Mouse (Mus musculus): Measurements from ENCODE around the gene Arhgdia.
A peak's percentile ranks its signal among the peaks of the same experiment; 100 is the strongest.

Gene Arhgdia

DNA sequence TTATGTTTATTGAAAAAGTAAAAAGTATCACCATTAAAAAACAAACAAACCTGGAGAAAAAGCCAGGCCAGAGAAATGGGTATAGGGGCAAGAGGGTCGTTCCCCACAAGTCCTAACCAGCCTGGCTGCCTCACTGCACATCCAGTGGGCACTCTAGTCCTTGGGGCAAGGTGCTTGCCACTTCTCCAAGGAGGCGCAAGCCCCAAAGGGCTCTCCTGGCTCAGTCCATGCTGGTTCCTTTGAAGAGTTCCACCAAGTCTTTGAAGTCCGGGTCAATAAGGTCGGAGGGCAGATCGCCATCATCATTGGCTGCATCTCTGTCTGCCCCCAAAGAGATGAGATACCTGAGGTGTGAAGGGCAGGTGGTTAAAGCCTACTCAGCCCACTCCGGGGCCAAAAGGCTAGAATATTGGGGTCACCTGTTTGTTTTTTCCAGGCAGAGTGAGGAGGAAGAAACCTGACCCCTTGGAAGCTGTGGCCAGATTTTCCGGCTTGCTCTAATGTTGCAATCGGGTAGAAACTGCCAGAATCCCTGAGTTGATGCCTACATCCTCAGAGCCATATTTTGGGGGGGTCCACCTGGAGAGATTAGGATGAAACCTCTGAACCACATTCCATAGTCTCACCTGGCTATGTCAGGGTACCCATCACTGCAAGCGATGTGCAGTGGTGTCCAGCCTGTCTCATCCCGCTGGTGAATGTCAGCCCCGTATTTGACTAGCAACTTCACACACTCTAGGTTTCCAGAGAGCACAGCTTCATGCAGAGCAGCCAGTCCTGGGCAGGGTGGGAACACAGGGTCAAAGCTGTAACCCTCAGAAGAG is 31.2 kb downstream of the Arhgdia start:
- DNase-seq = no peak

GRCm38 (mm10) chr11:120549168-120549945 is 32.1 kb downstream of the Arhgdia start, which contains the start of gene Mcrip1:
Gene Mcrip1, minus strand, starts transcription at chr11:120549727.
- DNase-seq = peak; percentile 95

GRCm38 (mm10) chr11:120548786-120549167 is 32.6 kb downstream of the Arhgdia start:
- no peak for DNase-seq

DNA sequence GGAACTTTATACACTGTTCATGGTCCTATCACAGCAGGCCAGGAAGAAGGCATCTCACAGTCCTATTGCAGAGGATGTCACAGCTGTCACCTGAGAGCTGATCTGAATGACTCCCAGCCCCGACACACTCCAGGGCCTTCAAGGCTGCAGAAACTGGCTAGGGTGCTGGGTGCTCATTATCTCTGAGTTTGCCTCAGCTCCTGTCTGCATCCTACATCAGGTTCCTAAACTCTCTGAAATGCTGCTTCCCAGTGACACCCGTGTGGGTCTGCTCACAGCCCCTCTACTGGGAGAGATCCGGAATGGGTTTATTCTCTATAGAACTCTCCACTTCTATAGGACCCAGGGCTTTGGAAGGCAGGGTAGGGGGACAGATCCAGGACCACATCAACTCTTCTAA is 33.2 kb downstream of the Arhgdia start:
- no peak for DNase-seq

DNA sequence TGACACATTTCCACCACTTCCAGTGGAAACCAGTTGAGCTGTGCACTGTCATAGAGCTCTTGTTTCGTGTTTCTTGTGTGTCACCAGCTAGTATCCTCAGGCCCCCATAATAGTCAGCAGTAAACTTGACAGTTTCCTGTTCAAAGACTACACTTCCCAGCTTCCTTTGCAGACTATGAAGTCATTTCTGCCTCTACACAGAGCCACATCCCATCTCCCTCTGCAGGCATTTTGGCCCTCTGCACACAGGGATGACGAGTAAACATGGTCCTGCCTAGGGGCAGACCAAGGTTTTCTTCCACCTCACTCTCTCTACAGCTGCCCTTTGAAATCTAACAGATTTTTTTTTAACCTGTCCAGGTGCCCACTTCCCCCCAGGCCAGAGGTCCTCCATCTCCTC is 34.0 kb downstream of the Arhgdia start:
- peak; percentile 37 for DNase-seq

- DNase-seq = no peak
Measured at GRCm38 (mm10) chr11:120545964-120546363, 35.5 kb downstream of the Arhgdia start.

GRCm38 (mm10) chr11:120542376-120542775 is 39.0 kb downstream of the Arhgdia start:
- DNase-seq = no peak

GRCm38 (mm10) chr11:120541907-120542306 is 39.5 kb downstream of the Arhgdia start:
- peak; percentile 47 for DNase-seq

DNA sequence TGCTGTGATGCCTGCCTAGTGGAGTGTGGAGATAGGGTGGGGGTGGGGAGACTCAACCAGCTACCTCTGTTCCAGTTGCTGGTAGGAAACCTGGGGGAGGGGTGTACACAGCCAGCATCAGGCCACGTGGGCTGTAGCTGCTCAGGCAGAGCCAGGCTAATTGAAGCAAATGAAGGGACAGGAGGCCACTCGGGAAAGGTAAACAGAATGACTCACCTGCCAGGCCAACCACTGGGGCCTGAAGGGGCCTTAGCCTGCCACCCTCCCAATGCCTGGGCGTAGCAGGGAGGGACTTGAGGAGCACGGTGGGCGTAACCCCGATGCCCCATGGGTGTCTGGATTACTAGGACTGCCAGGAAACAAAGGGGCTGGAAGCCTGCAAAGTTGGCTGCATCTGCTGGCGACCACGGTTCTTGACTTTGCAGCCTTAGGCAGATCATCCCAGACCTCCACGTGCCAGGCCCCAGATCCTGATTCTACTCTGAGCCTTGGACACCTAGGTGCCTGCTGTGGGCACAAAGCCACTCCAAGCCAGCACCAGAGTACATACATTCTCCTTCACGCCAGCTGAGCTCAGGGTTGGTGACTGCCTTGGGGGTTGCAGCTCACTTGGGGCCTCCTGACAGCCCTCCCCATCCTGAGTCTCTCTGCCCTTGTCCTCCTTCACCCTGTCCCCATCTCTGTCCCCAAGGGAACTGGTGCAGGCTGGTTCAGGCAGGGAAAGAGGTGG is 42.0 kb downstream of the Arhgdia start:
- DNase-seq = peak; percentile 83

GRCm38 (mm10) chr11:120538955-120539284 is 42.5 kb downstream of the Arhgdia start:
- no peak for DNase-seq

DNA sequence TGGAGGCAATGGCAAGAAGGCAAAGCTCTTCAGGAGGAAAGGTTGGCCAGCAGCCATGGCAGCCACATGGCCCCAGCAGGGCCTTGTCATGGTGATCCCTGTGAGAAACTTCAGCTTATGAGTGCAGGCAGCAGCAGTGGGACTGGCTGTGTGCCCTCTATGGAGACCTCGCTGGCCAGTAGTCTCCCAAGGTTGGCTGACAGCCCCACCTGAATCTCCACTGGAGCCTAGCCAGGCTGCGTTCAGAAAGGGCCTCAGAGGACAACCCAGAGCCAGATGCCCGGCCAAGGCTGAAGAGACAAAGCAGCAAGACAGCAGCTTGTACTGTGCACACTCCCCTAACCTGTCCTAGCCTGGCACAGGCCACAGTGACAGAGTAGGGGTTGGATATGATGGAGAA is 42.9 kb downstream of the Arhgdia start:
- peak; percentile 77 for DNase-seq

DNA sequence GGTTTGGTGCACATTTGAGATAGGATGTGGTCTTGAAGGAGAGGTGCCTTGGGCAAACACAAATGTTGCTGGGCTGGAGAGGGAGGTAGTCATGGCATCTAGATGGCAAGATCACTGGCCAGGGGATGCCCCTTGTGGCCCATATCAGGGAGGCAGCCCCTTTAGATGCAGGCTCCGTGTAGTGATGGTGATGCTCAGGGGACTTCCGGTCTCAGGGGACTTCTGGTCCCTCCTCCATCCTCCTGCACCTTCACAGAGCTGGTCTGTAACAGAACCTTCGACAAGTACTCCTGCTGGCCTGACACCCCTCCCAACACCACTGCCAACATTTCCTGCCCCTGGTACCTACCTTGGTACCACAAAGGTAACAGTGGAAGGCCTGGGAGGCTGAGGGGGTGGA is 45.6 kb downstream of the Arhgdia start:
- DNase-seq = no peak

DNA sequence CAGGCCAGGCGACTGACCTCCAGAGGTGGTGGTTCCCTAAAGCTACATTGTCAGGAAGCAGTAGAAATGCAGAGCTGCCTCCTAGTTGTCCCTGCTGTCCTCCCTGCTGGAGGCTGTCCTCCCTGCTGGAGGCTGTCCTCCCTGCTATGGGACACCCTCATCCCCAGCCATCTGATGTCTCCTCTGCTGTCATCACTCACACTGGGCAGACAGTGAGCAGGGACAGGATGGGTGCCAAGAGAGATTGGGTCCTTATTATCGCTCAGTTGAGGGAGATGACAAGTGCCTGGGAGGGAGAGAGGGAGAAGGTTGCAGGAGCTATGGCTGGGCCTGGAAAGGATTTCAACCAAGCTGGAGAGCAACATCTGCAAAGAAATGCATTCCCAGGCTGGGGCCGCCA is 46.3 kb downstream of the Arhgdia start:
- no peak for DNase-seq

GRCm38 (mm10) chr11:120534093-120534492 is 47.3 kb downstream of the Arhgdia start:
- no peak for DNase-seq

DNA sequence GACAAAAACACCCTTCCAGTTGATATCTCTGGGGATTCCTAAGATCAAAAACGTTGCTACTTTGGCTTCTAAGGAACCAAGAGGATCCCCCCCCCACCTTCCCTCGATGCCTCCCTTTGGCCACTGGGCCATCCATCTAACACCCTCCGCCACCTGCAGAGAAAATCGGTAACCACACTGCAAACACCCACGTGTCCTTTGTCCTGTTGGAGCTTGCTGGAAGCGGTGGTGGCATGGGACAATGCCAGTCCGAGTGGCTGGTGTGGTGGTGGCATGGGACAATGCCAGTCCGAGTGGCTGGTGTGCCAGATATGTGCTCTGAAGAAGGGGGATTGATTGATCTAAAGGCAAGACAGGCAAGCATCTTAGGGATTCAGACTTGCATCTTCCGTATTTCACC is 49.8 kb downstream of the Arhgdia start:
- no peak for DNase-seq

DNA sequence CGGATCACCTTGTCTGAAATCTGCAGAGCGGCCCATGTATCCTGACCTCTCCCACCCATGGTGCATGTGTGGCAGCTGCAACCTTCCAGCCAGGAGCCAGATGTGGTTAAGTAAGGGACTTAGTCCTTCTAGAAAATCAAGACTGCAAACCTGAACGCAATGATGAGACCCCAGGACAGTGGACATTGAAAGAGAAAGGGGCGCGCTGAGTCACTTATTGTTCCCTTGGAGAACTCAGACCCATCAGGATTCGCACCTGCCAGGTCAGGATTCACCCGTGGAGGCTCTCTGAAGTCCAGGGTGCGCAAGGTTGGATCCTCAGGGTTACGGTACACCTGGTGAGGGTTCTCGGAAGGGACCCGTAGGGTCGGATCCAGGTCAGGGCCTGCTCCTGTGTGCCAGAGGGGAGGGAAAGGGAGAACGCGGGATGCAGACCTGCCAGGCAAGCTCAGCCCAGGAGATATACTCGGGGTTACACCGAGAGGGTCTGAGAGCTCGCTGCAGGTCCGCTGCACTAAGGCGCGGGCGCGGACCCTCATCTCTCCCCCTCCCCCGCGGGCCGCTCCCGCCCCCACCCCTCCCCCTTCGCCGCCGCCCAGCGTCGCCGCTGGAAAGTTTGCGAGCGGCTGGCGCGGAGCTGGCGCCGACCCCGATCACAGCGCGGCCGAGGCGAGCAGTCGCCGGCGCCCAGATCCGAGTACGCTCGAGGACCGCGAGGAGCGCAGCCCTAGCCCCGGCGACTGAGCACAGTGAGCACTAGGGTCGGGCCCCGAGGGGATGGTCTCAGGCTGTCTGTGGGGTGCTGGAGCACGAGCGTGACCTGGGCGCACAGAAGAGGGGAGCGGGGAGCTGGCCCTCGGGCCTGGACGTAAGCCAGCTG is 51.1 kb downstream of the Arhgdia start, which contains the start of gene Gcgr:
Gene Gcgr (plus strand): TSS at position 615 of the 880 bp plus-strand sequence.
- no peak for DNase-seq

DNA sequence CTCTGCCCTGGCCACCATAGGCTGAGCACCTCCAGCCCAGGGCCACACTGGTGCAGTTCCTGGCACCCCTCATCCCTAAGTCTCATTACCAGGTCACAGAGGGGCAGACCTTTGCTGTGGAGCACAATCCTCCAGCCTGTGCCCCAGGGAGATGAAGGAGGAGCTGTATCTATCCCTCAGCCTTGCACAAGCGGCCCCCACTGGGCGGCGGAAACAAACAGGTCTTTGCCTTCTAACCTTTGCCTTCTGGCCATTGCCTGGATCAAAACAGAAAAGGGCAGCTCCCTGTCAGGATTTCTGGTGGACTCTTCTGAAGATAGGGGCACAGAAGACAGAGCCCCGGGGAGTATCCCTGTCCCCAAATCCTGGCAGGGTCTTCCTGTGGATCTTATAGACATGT is 52.5 kb downstream of the Arhgdia start:
- no peak for DNase-seq

Data from lung, postnatal 36 days (tissue).